Mouse (Mus musculus) limb, embryonic 10.5 days (tissue): ENCODE measurements at regions not wholly inside any gene's neighbourhood (a gene's known extent, or its start where the extent isn't known, plus 50 kb on each side); places are given as distances from the start of the nearest gene placed in this dataset.
"Not testable (repeated sequence)": the region's sequence is repeated elsewhere in the genome, so short reads cannot be mapped to it uniquely, and the experiment has no call there.

Source experiments
- DNase-seq: peaks from one replicate; pipeline ENCODE4 v3.0.0-alpha.2; 2017; ENCODE audit warnings: low spot score
- H3K27ac ChIP-seq: fragments of 300-500 bp; sonication (generic); 2 replicates; pipeline ENCODE4 v1.5.1; 2016; ENCODE audit warnings: mild to moderate bottlenecking
- H3K27me3 ChIP-seq: fragments of 300-500 bp; sonication (generic); 2 replicates; pipeline ENCODE4 v1.6.1; 2016; ENCODE audit warnings: low read depth, mild to moderate bottlenecking; ENCODE audit not compliant: poor library complexity, severe bottlenecking
- H3K36me3 ChIP-seq: fragments of 300-500 bp; sonication (generic); 2 replicates; pipeline ENCODE4 v1.6.1; 2016; ENCODE audit warnings: mild to moderate bottlenecking, moderate library complexity
- H3K4me1 ChIP-seq: fragments of 300-500 bp; sonication (generic); 2 replicates; pipeline ENCODE4 v1.6.1; 2016
- H3K4me3 ChIP-seq: fragments of 300-500 bp; sonication (generic); 2 replicates; pipeline ENCODE4 v1.5.1; 2016; ENCODE audit warnings: mild to moderate bottlenecking, moderate library complexity
- H3K9me3 ChIP-seq: fragments of 300-500 bp; sonication (generic); replicated peaks from 2 replicates; pipeline ENCODE4 v1.6.1; 2016; ENCODE audit warnings: mild to moderate bottlenecking
- WGBS: fragments of 180-500 bp; shearing (Covaris S2); methylation state at CpG from one replicate; pipeline ENCODE4 v1.1.7; 2016; 5-methylcytosine and 5-hydroxymethylcytosine counted together

DNA sequence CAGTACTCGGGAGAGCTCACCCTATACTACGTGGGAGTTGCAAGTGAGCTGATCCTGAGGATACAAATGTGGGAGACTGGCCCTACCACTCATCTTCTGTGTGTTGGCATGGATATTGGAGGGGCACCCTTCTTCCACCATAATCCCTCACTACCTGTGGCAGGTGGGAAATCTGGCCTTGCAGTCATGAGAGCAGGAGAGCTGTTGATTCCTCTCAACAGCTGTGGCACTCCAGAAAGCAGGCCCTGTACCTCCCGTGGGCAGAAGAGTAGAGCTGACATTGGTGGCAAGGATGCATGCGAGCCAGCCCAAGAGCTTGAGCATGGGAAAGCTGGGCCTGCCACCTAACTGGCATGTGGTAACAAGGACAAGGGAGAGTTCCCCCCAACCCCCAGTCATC lies 345.8 kb downstream of the Abcc12 start:
- 94% methylated on average over 4 of the region's 4 CpGs for WGBS
- Histone ChIP-seq H3K4me3 (no peak overlapping the region), H3K9me3 (no peaks in the 10 kb centered on the region), H3K36me3 (no peaks in the 10 kb centered on the region), H3K4me1 (no peaks in the 10 kb centered on the region), H3K27ac (no peak overlapping the region), H3K27me3 (no peaks in the 10 kb centered on the region)
- DNase-seq = no peak

DNA sequence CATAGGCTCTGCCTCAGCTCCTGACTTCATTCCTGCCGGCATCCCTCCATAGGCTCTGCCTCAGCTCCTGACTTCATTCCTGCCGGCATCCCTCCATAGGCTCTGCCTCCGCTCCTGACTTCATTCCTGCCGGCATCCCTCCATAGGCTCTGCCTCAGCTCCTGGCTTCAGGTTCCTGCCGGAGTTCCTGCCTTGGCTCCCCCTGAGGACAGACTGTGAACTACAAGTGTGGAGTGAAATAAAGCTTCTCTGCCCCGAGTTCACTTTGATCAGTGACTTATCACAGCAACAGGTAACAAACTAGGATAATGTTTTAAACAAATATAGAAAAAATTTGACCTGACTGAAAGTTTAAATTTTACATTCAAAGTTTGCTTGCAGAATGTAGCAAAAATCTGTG lies 348.5 kb downstream of the Abcc12 start:
- DNase-seq, H3K27me3 ChIP-seq, H3K4me1 ChIP-seq, H3K9me3 ChIP-seq, H3K27ac ChIP-seq, H3K4me3 ChIP-seq, H3K36me3 ChIP-seq: not testable (repeated sequence)
- 81% methylated on average over 6 of the region's 6 CpGs for WGBS

DNA sequence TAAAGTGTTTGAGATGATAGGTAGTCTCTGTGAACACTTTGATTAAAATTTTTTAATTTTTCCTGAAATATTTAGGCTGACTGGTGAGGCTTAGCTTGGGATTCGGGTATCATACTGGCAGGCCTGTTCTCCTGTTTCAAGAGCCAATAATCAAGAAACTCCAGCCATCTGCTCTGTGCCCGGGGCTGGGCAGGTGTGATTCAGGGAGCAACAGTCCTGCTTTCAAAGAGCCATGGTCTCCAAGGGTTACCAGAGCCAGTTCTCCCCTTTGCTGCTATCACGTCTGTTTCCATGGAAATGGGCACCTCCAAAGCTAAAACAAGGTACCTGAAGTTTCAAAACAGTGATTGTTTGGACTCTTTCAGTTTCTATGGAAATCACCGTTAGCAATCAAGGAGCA lies 355.6 kb downstream of the Abcc12 start:
- no peaks in the 10 kb centered on the region for H3K9me3 ChIP-seq
- no peak overlapping the region for H3K27ac ChIP-seq
- H3K4me3 ChIP-seq = no peak overlapping the region
- no peaks in the 10 kb centered on the region for H3K4me1 ChIP-seq
- no peaks in the 10 kb centered on the region for H3K27me3 ChIP-seq
- H3K36me3 ChIP-seq = no peaks in the 10 kb centered on the region
- DNase-seq = no peak
- 74% methylated on average over 4 of the region's 4 CpGs for WGBS

DNA sequence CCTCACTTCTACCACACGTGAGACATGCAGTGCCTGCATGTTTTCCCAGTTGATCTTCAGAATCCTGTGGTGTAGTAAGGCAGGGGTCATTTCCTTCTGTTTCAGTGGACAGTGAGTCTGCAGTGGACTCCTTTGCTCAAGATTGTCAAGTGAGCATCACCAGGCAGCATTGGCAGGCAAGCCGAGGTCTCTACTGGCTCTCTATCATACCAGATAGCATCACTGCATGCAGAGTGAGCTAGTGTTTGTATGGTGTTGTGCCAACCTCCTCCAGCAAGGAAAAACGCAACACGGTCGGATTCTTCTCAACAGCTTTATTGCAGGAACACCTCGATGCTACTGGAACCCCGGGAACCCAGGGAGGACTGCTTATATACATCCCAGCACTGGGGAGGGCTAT lies 357.8 kb downstream of the Abcc12 start:
- Histone ChIP-seq H3K27ac (no peak overlapping the region), H3K4me3 (no peak overlapping the region), H3K36me3 (no peaks in the 10 kb centered on the region), H3K27me3 (no peaks in the 10 kb centered on the region), H3K9me3 (no peaks in the 10 kb centered on the region), H3K4me1 (no peaks in the 10 kb centered on the region)
- 88% methylated on average over 7 of the region's 7 CpGs for WGBS
- no peak for DNase-seq

DNA sequence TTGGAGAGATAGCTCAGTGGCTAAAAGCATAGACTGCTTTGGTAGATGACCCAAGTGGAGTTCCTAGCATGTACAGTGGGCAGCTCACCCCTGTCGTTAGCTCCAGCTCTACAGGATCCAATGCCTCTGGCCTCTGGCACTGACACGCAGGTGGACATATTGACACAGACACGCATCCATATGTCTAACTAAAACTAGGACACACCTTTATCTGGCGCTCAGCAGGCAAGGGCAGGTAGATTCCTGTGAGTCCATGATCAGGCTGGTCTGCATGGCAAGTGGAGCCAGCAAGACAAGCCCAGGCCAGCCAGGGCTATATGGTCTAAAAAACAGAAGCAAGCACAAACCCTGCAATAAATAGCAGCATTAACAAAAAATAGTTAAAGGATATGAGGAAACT lies 358.3 kb downstream of the Abcc12 start:
- Histone ChIP-seq H3K4me1 (no peaks in the 10 kb centered on the region), H3K9me3 (no peaks in the 10 kb centered on the region), H3K27ac (no peak overlapping the region), H3K36me3 (no peaks in the 10 kb centered on the region), H3K27me3 (no peaks in the 10 kb centered on the region), H3K4me3 (no peak overlapping the region)
- DNase-seq = no peak
- WGBS = 90% methylated on average over 4 of the region's 4 CpGs

DNA sequence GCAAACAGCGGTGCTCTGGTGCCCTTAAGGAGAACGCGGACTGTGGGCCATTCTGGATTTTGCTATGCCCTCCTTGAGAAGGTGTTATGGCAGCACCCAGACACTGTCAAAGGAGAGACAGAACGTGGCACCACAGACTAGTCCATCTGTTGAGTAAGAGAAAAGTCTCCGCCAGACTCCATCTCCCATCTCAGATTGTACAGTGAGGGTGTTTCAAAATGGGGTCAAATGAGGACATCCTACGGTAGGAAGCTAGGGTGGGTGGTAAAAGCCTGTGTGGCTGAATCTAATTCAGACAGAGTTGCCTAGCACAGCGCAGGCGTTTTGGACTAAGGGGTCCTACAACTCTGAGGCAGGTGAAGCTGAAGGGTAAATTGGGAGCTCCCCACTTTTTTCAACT lies 366.1 kb downstream of the Abcc12 start:
- Histone ChIP-seq H3K4me1 (no peaks in the 10 kb centered on the region), H3K27me3 (no peaks in the 10 kb centered on the region), H3K4me3 (no peak overlapping the region), H3K9me3 (no peaks in the 10 kb centered on the region), H3K36me3 (no peaks in the 10 kb centered on the region), H3K27ac (no peak overlapping the region)
- WGBS = 95% methylated on average over 8 of the region's 8 CpGs
- no peak for DNase-seq

DNA sequence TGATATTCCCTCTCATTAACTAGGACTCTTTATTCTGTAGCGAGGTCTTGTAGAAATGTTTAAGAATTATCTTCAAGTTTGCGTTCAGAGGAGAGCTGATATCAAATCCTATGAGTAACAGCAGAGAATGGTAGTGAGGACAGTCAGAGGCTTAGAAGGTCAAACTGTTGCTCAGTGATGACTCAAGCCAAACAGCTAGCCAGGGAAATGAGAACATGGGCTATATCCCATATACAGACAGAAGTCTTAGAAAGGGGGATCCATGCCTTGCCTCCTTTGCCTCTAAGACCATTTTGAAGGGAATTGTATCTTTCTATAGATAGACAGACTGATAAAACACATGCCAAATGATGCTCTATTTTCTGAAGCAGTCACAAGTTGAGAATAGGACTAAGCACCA lies 368.0 kb downstream of the Abcc12 start:
- no peak for DNase-seq
- no peak overlapping the region for H3K4me3 ChIP-seq
- 96% methylated on average over 2 of the region's 2 CpGs for WGBS
- no peaks in the 10 kb centered on the region for H3K9me3 ChIP-seq
- no peaks in the 10 kb centered on the region for H3K36me3 ChIP-seq
- no peaks in the 10 kb centered on the region for H3K4me1 ChIP-seq
- no peak overlapping the region for H3K27ac ChIP-seq
- no peaks in the 10 kb centered on the region for H3K27me3 ChIP-seq

DNA sequence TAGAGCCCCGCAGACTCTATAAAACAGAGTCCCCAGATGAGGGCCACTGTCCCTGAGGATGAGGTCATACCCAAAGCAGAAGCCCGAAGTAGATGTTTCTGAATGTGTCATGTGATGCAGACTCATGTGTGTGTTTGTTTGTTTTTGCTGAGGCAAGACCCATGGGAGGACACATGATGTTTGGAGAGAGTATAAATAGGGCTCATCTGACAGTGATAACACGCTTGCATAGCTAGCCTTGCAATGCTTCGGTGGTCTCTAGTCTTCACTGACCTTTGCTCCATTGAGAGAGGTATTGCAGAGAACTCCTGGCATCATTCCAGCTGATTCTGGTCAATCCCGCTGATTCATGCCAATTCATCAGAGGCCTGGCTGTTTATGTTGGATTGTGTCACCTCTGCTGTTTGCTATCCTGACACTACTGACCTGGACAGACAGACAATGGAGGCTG lies 368.1 kb downstream of the Phkb start:
- Histone ChIP-seq H3K27ac (no peak overlapping the region), H3K9me3 (no peaks in the 10 kb centered on the region), H3K4me1 (no peaks in the 10 kb centered on the region), H3K4me3 (no peak overlapping the region), H3K27me3 (no peaks in the 10 kb centered on the region), H3K36me3 (no peaks in the 10 kb centered on the region)
- 85% methylated on average over 5 of the region's 5 CpGs for WGBS
- DNase-seq = no peak

DNA sequence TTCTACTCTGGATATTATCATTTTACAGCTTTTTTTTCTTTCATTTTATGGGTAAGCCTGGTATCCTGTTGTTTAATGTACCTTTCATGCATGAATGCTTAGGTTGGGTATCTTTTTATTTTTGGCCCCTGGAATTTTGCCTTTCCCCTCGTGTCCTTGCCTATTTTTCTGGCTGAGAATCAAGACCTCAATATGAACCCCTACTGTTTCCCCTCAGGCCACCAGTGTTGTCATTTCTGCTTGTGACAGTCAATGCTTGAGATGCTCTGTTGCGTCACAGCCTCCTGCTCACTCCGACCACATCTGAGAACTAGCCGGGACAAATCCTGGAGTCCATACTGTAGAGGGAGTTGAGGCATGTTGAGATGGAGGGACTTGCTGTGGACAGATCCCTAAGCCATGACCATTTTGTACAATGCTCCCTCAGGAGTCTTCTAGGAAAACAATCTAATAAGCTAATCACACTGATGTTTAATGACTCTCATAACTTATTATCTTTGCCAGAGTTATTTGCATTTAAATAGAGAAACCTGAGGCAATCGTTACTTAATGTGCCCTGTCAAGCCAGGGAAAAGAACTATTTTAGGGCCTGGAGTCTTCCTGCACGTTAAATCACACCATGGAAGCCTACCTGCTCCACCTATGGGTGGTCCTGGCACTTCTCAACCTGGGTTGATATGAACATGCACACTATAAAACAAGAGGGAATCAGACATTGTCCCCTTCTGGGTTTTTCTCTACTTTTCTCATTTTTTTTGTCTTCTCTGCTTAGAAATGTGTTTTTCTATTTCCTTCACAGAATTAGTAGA lies 363.9 kb downstream of the Phkb start:
- no peaks in the 10 kb centered on the region for H3K36me3 ChIP-seq
- no peak overlapping the region for H3K4me3 ChIP-seq
- H3K9me3 ChIP-seq = no peaks in the 10 kb centered on the region
- H3K4me1 ChIP-seq = no peaks in the 10 kb centered on the region
- DNase-seq = no peak
- H3K27me3 ChIP-seq = no peaks in the 10 kb centered on the region
- WGBS = 82% methylated on average over 6 of the region's 6 CpGs
- H3K27ac ChIP-seq = no peak overlapping the region

DNA sequence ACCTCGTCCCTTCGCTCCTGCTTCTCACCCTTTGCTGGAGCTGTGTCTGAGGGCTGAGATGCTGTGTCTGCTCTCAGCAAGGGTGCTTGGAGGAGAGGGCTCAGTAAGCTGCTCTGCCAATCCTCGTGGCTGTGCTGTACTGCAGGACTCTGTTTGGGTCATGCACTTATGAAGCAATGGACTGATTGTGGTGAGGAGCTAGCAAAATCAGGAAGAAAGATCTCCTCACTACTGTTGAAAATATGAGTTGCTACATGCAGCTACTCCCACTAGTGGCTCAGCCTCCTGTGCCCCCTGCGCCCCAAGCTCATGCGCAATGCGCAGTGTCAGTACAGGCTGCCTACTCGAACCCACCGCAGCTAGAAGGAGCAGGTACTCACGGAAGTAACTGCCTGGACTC lies 362.3 kb downstream of the Phkb start:
- Histone ChIP-seq H3K9me3 (no peaks in the 10 kb centered on the region), H3K4me3 (no peak overlapping the region), H3K27me3 (no peaks in the 10 kb centered on the region), H3K27ac (no peak overlapping the region), H3K36me3 (no peaks in the 10 kb centered on the region), H3K4me1 (no peaks in the 10 kb centered on the region)
- no peak for DNase-seq
- 73% methylated on average over 9 of the region's 9 CpGs for WGBS

DNA sequence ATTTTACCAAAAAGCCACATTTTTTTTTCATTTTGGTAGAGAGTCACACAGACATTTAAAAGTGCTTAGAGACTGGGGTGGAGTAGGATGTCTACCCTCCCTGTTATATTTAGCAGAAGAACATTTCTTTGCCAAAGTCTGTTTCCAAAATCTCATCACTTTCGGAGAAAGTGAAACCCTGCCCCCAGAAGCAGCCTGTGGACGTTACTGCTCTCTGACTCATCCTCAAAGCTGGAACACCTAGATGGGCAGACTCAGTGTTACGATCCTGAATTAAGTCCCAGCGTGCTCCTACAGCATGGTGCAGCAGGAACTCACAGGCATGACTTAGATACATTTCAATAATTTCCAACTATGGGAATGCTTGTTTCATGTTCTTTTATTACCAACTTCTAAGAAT lies 361.1 kb downstream of the Phkb start:
- Histone ChIP-seq H3K27ac (no peak overlapping the region), H3K27me3 (no peaks in the 10 kb centered on the region), H3K4me3 (no peak overlapping the region), H3K4me1 (no peaks in the 10 kb centered on the region), H3K36me3 (no peaks in the 10 kb centered on the region), H3K9me3 (no peaks in the 10 kb centered on the region)
- no peak for DNase-seq
- 87% methylated on average over 4 of the region's 4 CpGs for WGBS

DNA sequence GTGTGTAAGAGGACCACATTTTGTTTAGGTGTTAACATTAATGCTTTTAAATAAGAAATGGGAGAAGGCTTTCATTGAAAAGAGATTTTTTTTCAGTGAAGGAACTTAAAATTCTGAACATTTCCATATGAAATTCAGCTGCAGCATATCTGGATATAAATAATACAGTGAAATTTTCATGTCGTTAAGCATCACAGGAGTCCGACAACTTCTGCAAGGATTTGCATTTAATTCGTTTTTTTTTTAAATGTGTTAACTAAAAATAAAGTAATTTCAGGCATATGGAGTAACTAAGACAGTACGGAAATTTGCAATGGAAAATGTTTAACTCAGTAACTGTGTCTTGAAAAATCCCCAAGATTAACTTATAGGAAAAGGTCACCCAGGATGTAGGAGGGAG lies 351.5 kb downstream of the Phkb start:
- Histone ChIP-seq H3K36me3 (no peaks in the 10 kb centered on the region), H3K4me1 (no peaks in the 10 kb centered on the region), H3K27me3 (no peaks in the 10 kb centered on the region), H3K27ac (no peak overlapping the region), H3K4me3 (no peak overlapping the region), H3K9me3 (no peaks in the 10 kb centered on the region)
- no peak for DNase-seq
- WGBS = 84% methylated on average over 4 of the region's 4 CpGs

DNA sequence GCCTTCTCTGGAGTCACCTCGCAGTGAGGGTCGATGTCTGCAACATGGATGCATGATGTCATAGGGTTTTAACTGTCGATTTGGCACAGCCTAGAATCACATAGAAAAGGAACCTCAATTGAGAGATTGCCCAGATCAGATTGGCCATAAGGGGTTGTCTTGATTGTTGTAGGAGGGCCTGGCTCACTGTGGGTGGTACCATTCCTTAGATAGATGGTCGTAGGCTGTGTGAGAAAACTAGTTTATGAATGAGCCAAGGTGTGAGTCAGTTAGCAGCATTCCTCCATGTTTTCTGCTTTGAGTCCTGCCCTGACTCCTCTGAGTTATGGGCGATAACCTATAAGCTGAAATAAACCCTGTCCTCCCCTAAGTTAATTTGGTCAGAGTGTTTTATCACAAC lies 343.9 kb downstream of the Phkb start:
- no peaks in the 10 kb centered on the region for H3K9me3 ChIP-seq
- no peak overlapping the region for H3K4me3 ChIP-seq
- no peaks in the 10 kb centered on the region for H3K4me1 ChIP-seq
- no peak overlapping the region for H3K27ac ChIP-seq
- no peak for DNase-seq
- WGBS = 86% methylated on average over 5 of the region's 5 CpGs
- H3K36me3 ChIP-seq = no peaks in the 10 kb centered on the region
- H3K27me3 ChIP-seq = no peaks in the 10 kb centered on the region

DNA sequence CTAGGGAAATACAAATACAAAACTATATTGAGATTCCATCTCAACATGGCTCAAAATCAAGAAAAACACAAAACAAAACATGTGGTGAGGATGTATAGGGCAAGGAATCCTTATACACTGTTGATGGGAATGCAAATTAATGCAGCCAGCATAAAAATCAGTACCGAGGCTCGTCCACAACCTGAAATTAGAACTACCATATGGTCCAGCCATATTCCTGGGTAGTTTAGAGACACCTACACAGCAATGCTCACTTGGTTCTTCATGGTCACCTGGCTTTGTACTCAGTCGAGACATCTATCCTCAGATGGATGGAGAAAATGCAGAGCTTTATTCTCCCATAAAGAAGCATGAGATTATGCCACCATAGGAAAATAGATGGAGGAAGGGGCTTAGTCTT lies 340.0 kb downstream of the Phkb start:
- Histone ChIP-seq H3K9me3 (no peaks in the 10 kb centered on the region), H3K4me1 (no peaks in the 10 kb centered on the region), H3K27ac (no peak overlapping the region), H3K27me3 (no peaks in the 10 kb centered on the region), H3K36me3 (no peaks in the 10 kb centered on the region), H3K4me3 (no peak overlapping the region)
- WGBS = 89% methylated on average over 3 of the region's 3 CpGs
- no peak for DNase-seq
